Mouse (Mus musculus) olfactory bulb, adult 2 months (tissue): ENCODE results near the gene Pcbd1.

Source experiments
- CTCF ChIP-seq: fragments of 200-500 bp; IDR thresholded peaks from 2 replicates; pipeline ENCODE4 v1.5.1; 2012; ENCODE audit warnings: low read depth, mild to moderate bottlenecking, low read length, moderate library complexity; ENCODE audit not compliant: insufficient read depth
- POLR2A ChIP-seq: fragments of 200-500 bp; IDR thresholded peaks from 2 replicates; pipeline ENCODE4 v1.6.1; 2012; ENCODE audit warnings: mild to moderate bottlenecking, low read depth, low read length, moderate library complexity; ENCODE audit not compliant: insufficient read depth

GRCm38 (mm10) chr10:61056661-61057060 lies 32.5 kb upstream of the Pcbd1 start:
- TF ChIP-seq CTCF (no peak), POLR2A (no peak)
